Mouse (Mus musculus): Measurements from ENCODE around the gene Rasgrf1.

DNA sequence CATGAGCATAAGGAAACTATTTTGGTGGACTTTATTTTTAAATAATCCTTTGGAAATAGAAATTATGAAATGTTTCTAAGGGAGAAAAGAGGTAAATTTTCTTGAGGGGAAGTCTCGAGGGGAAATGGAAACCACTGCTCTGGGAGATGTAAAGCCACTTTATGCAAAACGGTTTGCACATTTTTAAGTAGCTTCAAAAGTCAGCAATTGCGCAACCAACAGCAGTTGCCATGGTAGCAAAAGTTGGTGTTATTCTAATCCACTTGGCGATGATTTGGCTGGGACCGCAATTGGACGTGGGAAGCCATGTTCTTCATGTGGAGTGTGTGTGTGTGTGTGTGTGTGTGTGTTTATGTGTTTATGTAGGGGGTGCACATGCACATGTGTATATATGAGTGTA, 37.6 kb upstream of the Rasgrf1 start:
- TF ChIP-seq GATA1 (IDR thresholded peaks at IDR 0.05; ENCODE audit: low read length) = no peak
- no peak for TF ChIP-seq TAL1 (IDR thresholded peaks at IDR 0.05; ENCODE audit: low read length)

Measured in erythroblast, embryonic 14.5 days (primary cell).